Mouse (Mus musculus) monocyte, adult 2 months (primary cell): ENCODE measurements around the gene Zfp462.
"Not testable (repeated sequence)": the region's sequence is repeated elsewhere in the genome, so short reads cannot be mapped to it uniquely, and the experiment has no call there.

Experiments used
- DNase-seq, 2 experiments: peaks; one replicate each; pipeline ENCODE4 v3.0.0; 2022; ENCODE audit warnings: low spot score in 2 of 2, low read depth in 1 of 2

Zfp462 gene

GRCm38 (mm10) chr4:54944921-54945430 lies at the start of gene Zfp462:
TSS of gene Zfp462 (plus strand) at chr4:54945048.
- DNase-seq = no peak

DNA sequence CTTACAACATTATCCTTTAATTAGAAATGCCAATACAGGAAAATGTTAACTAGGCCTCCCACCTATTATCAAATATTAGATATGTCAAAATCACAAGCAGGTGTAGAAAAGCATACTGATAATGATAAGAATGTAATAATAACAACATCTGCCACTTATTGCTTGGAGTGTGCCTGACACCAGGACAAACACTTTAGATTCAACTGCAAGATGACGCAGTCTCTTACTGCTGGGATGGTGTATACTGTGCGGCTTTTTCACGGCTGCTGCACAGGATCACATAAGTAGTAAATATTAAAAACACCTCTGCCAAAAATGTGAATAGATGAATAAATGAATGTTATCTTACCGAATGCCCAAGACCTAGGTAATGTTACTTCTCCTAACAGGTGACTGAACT lies 48.8 kb upstream of the Zfp462 start:
- no peak for DNase-seq

DNA sequence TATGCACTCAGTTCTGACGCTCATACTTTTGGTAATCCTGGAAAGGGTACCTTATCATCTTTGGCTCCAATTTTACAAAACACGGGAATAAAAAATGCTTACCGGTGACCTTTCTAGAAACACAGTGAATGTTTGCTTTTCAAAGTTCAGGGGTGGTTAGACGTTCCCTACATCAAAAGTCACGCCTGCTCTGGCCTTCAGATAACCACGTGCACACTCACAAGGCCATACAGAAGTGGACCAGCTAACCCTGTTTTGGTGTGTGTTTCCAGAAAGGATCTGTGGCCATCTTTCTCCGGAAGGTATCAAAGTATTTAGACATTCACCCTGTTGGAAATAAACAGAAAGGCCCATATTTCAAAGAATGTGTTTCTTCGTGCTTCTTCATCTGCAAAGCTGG lies 40.2 kb upstream of the Zfp462 start:
- DNase-seq = no peak

DNA sequence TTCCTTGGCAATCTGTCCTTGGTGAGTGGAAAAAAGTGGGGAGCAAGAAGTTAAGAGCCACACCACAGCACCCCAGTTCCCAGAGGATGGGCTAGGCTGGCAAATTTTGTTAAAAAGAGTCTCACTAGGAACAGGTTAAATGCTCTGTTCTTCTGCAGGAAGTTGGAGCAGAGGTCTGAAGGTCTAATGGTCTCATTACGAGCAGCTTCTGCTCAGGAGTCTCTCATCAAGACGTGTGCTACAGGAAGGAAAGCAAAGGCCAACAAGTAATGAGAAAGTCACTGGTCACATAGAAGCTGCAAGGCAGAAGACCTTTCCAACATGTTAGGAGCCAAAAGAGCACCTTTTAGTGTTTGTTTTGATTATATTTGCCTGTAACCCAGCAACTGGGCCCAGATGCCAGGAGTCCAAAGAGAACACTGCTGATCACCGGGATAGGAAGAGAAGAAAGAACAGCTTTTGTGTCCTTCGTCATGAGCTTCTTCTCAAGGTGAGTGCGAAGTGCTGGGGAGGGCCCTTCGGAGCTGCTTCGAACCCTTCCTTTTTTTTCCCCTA lies 39.4 kb upstream of the Zfp462 start:
- no peak for DNase-seq

GRCm38 (mm10) chr4:54910300-54910699 lies 34.5 kb upstream of the Zfp462 start:
- no peak for DNase-seq

GRCm38 (mm10) chr4:54918276-54918675 lies 26.6 kb upstream of the Zfp462 start:
- no peak for DNase-seq

DNA sequence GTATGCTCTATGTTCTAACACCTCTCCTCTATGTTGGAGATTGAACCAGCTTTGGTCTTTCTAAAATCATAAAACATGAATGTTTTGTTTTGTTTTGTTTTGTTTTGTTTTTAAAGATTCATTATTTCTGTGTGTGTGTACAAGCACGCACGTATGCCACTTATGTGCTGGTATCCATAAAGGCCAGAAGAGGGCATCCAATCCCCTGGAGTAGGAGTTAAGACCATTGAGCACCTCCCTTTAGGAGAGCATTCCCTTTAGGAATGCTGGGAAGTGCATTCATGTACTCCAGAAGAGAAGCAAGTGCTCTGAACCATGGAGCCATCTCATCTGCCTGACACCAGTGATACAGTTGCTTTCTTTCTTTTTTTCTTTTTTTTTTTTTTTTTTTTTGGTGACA lies 21.5 kb upstream of the Zfp462 start:
- no peak for DNase-seq

GRCm38 (mm10) chr4:54924306-54924705 lies 20.5 kb upstream of the Zfp462 start:
- no peak for DNase-seq

GRCm38 (mm10) chr4:54926456-54926855 lies 18.4 kb upstream of the Zfp462 start:
- DNase-seq = not testable (repeated sequence)

- not testable (repeated sequence) for DNase-seq
Measured at GRCm38 (mm10) chr4:54927321-54928062, 17.4 kb upstream of the Zfp462 start.

DNA sequence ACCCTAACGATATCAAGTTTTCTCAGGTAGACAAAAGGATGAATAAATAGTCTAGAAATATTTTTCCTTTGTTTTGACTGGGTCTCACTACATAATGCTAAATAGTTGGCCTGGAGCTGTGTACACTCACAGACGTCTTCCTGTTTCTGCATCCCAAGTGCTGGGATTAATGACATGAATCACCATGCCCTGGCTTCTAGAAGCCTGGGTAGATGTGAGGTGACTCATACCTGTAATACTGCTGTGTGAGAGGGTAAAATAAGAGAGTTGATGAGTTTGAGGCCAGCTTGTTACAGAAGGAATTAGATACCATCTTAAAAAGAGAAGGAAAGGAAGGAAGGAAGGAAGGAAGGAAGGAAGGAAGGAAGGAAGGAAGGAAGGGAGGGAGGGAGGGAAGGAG lies 15.2 kb upstream of the Zfp462 start:
- DNase-seq = no peak

GRCm38 (mm10) chr4:54932668-54933067 lies 12.2 kb upstream of the Zfp462 start:
- no peak for DNase-seq

DNA sequence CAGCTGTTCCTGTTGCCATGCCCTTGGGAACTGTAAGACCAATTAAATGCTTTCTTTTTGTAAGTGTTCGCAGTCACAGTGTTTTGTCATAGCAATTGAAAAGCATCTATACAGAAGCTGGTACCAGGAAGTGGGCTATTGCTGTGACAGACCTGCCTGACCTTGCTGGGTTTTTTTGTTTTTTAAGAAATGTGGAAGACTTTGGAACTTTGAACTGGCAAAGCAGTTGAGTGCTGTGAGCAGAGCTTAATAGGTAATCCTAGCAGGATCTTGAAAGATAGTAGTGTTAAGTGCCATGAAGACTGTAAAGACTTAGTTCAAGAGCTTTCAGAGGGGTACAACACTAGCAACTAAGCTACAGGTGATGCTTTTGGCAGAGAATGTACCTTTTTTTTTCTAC lies 7.7 kb upstream of the Zfp462 start:
- DNase-seq = no peak

GRCm38 (mm10) chr4:54945603-54946445 lies 976 bp downstream of the Zfp462 start:
- DNase-seq = no peak

- no peak for DNase-seq
Measured at GRCm38 (mm10) chr4:54946662-54947055, 1.8 kb downstream of the Zfp462 start.

DNA sequence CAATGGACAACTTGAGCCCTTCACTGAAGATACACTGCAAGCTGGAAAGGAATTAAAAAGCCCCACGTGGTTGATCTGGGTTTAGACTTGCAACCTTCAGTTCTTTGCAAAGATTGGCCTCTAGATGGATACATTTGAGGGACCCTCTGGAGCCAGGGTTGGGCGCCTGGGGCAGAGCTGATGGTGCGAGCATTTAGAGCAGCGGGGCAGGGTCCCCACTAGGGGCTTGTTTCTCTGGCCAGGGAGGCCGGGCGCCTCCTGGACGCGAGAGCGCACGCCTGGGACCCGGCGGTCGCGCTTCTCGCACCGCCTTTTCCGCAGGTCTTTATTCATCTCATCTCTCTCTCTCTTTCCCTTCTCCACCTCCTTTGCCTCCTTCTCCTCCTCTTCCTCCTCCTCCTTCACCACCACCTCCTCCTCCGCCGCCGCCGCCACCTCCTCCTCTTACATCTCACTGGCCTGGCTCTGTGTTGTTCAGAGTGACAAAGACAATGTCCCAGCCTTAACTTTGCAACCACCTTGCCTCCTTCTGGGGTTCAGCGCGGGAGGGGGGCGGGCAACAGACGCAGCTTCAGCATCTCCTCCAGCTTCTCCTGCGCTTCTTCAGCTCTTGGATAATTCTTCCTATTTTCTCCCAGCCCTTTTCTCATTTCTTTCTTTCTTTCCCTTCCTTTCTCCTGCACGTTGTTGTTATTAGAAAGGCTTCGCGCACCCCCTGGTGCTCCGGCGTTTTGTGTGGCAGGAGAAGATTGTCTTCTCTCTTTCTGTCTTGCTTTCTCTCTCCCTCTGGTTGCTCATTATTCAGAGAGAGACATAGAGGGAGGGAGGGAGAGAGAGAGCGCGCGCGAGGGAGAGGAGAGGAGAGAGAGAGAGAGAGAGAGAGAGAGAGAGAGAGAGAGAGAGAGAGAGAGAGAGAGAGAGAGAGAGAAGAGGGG lies 2.5 kb downstream of the Zfp462 start:
- no peak for DNase-seq

GRCm38 (mm10) chr4:54947991-54948615 lies 3.3 kb downstream of the Zfp462 start:
- no peak for DNase-seq

- no peak for DNase-seq
Measured at GRCm38 (mm10) chr4:54948616-54949560, 4.0 kb downstream of the Zfp462 start.

GRCm38 (mm10) chr4:54949561-54949940 lies 4.7 kb downstream of the Zfp462 start:
- no peak for DNase-seq
